ENCODE assay signal across 14 mouse cellular contexts in the genomic region with DNA sequence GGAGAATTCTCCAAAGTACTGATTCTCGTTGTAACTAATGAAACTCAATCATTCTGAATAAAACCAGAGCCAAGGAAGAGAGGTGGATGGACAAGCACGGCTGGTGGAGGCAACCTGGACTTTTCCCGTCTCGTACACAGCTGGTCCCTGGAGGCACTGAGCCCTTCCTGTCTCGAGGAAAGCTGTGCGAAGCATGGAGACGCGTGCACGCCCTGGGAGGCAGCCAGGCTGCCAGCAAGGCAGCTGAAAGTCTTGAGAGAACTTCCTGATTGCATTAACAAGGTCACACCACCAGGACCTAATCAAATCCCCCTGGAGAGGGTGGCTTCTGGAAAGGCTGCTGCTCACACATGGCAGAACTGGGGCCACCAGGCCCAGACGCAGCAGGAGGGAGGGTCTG. TPM values are rescaled to one million over a fixed set of nuclear protein-coding genes. Genes with fewer than 3 reads are reported as not detected.
DNase-seq lines count a peak whose midpoint lies in the region; ATAC-seq lines count a peak whose summit lies in the region.
"Had no signal": no experiment of that assay in that cellular context is flagged by ENCODE, and none has a peak within 500 bp of the region (broad histone marks: within the 10 kb centered on the region; RNA-seq: fewer than 3 reads in every experiment).

No protein-coding gene starts in this region.

- H3K4me2 ChIP-seq in limb, embryonic 13.5 days (replicated peaks) = 0 out of 2 replicates have a peak overlapping the region, but pooled peaks have one; percentile 25

- H3K4me3 ChIP-seq in limb, embryonic 13.5 days = no peak overlapping the region
- H3K4me3 ChIP-seq: midbrain, embryonic 10.5 days; myocyte had no signal

- H3K4me1 ChIP-seq in limb, embryonic 13.5 days = peaks cover 13% of the 10 kb centered on the region

- DNase-seq in gastrocnemius, postnatal 14 days = peak; percentile 37
- no peak for DNase-seq in gastrocnemius, adult 8-10 months (ENCODE audit: low spot score in 2 of 2)
- peak; percentile 45 to 53 for DNase-seq in kidney, postnatal 4 days
- DNase-seq in kidney, adult 18-20 months = no peak
- DNase-seq in heart, postnatal 10 days = peak; percentile 37 to 40
- DNase-seq: cerebellum, adult 18-20 months; layer of hippocampus, postnatal 36 days; right cerebral cortex, postnatal 25 days had no signal

- H3K36me3 ChIP-seq in limb, embryonic 13.5 days = no peaks in the 10 kb centered on the region
- H3K36me3 ChIP-seq: midbrain, embryonic 10.5 days had no signal

- intact Hi-C loops in gastrocnemius, postnatal 14 days (cut with DNase I; ENCODE audit: low total_unique reads) = no loop called here
- intact Hi-C loops in heart, postnatal 10 days (cut with DNase I) = loop anchor here (5.0 kb wide), 1 partner anchor 309 kb away; no protein-coding TSS in a partner anchor

- H3K9ac ChIP-seq in limb, embryonic 13.5 days = no peak overlapping the region

- no peaks in the 10 kb centered on the region for H3K9me3 ChIP-seq in limb, embryonic 13.5 days
- H3K9me3 ChIP-seq: midbrain, embryonic 10.5 days had no signal

- WGBS in limb, embryonic 13.5 days = 10% methylated on average over 10 of the region's 10 CpGs

- H3K27ac ChIP-seq in limb, embryonic 13.5 days = no peak overlapping the region
- H3K27ac ChIP-seq: midbrain, embryonic 10.5 days had no signal

- H3K27me3 ChIP-seq in limb, embryonic 13.5 days = peaks cover 18% of the 10 kb centered on the region; the same call in 1 of the 2 replicates

- no peak for ATAC-seq in limb, embryonic 13.5 days (ENCODE audit: low FRiP score, low read depth)
- no peak for ATAC-seq in frontal cortex, adult (ENCODE audit: low TSS enrichment)
- ATAC-seq: inflammation-experienced regulatory T-cells, adult 6 months; lung, postnatal 0 days had no signal

RNA-seq across cellular contexts. Expression of a gene that starts 43.3 kb away (rescaled TPM):
- 10 to 100 TPM; 23.2 to 24.7 TPM for total RNA-seq in gastrocnemius, postnatal 14 days (2021)
- total RNA-seq in gastrocnemius, adult 8-10 months (2022) = 10 to 100 TPM; 20.7 to 25.5 (median 24.0) TPM
- 10 to 100 TPM; 21.7 to 21.8 TPM for total RNA-seq in heart, postnatal 10 days (2021)
- 37.4 and 42.4 TPM in 2 replicates for polyA plus RNA-seq in limb, embryonic 13.5 days (2015; fragmentation: Nextera tagmentation; extraction: Ambion mirVana)

Comparison
In these comparisons a context has a peak if more than half of its experiments do, and no peak if none do; other contexts are left out.
1. DNase-seq: peak in gastrocnemius, postnatal 14 days (single experiment), kidney, postnatal 4 days (2 of 2) and heart, postnatal 10 days (2 of 2); none in gastrocnemius, adult 8-10 months (0 of 2) and kidney, adult 18-20 months (single experiment).